Mouse (Mus musculus): Measurements from ENCODE around the gene Palmd.

The Palmd gene

GRCm38 (mm10) chr3:116968540-116968997 lies at the start of gene Palmd:
Gene Palmd (minus strand): TSS chr3:116968987.
- peak; percentile 19 for DNase-seq (ENCODE audit: low spot score)

GRCm38 (mm10) chr3:117010182-117010581 lies 41.4 kb upstream of the Palmd start:
- DNase-seq (ENCODE audit: low spot score), result no peak

- DNase-seq (ENCODE audit: low spot score), result no peak
Observed at GRCm38 (mm10) chr3:117007340-117007739, 38.6 kb upstream of the Palmd start.

GRCm38 (mm10) chr3:117006636-117007035 lies 37.8 kb upstream of the Palmd start:
- no peak for DNase-seq (ENCODE audit: low spot score)

GRCm38 (mm10) chr3:117003379-117003778 lies 34.6 kb upstream of the Palmd start:
- DNase-seq (ENCODE audit: low spot score), result no peak

- no peak for DNase-seq (ENCODE audit: low spot score)
Observed at GRCm38 (mm10) chr3:117001686-117002485, 33.1 kb upstream of the Palmd start.

GRCm38 (mm10) chr3:116993011-116993410 lies 24.2 kb upstream of the Palmd start:
- no peak for DNase-seq (ENCODE audit: low spot score)

- DNase-seq (ENCODE audit: low spot score), result no peak
Observed at GRCm38 (mm10) chr3:116991180-116991579, 22.4 kb upstream of the Palmd start.

- DNase-seq (ENCODE audit: low spot score), result no peak
Observed at GRCm38 (mm10) chr3:116988221-116988620, 19.4 kb upstream of the Palmd start.

GRCm38 (mm10) chr3:116986451-116986850 lies 17.7 kb upstream of the Palmd start:
- DNase-seq (ENCODE audit: low spot score), result no peak

GRCm38 (mm10) chr3:116985741-116986140 lies 17.0 kb upstream of the Palmd start:
- no peak for DNase-seq (ENCODE audit: low spot score)

GRCm38 (mm10) chr3:116985042-116985455 lies 16.3 kb upstream of the Palmd start:
- DNase-seq (ENCODE audit: low spot score), result no peak

- DNase-seq (ENCODE audit: low spot score), result no peak
Observed at GRCm38 (mm10) chr3:116981811-116982575, 13.2 kb upstream of the Palmd start.

GRCm38 (mm10) chr3:116969786-116970185 lies 999 bp upstream of the Palmd start:
- no peak for DNase-seq (ENCODE audit: low spot score)

GRCm38 (mm10) chr3:116969003-116969402 lies 216 bp upstream of the Palmd start:
- no peak for DNase-seq (ENCODE audit: low spot score)

- DNase-seq (ENCODE audit: low spot score), result no peak
Observed at GRCm38 (mm10) chr3:116967967-116968366, 820 bp downstream of the Palmd start, which contains the start of gene 4930455H04Rik. Gene 4930455H04Rik (plus strand): TSS chr3:116968267.

- no peak for DNase-seq (ENCODE audit: low spot score)
Observed at GRCm38 (mm10) chr3:116967436-116967835, 1.4 kb downstream of the Palmd start.

GRCm38 (mm10) chr3:116966800-116967199 lies 2.0 kb downstream of the Palmd start:
- DNase-seq (ENCODE audit: low spot score), result no peak

GRCm38 (mm10) chr3:116966225-116966624 lies 2.6 kb downstream of the Palmd start:
- peak; percentile 5 for DNase-seq (ENCODE audit: low spot score)

GRCm38 (mm10) chr3:116964426-116964825 lies 4.4 kb downstream of the Palmd start:
- no peak for DNase-seq (ENCODE audit: low spot score)

GRCm38 (mm10) chr3:116963213-116963612 lies 5.6 kb downstream of the Palmd start:
- DNase-seq (ENCODE audit: low spot score), result no peak

- no peak for DNase-seq (ENCODE audit: low spot score)
Observed at GRCm38 (mm10) chr3:116961354-116962142, 7.2 kb downstream of the Palmd start.

All from yolk sac, embryonic 10.5 days (tissue).